Mouse (Mus musculus) midbrain, embryonic 15.5 days (tissue): ENCODE measurements around the gene Pld3. TPM values are rescaled to one million over a fixed set of nuclear protein-coding genes. Genes with fewer than 3 reads are reported as not detected.

Experiments used
- ATAC-seq: fragments of 200-750 bp; cut with Nextera tagmentation; replicated peaks from 2 replicates; pipeline ENCODE4 v1.8.0; 2017; ENCODE audit warnings: moderate TSS enrichment
- H3K27ac ChIP-seq: fragments of 300-500 bp; sonication (generic); 2 replicates; pipeline ENCODE4 v1.5.1; 2015; ENCODE audit warnings: mild to moderate bottlenecking, inconsistent platforms
- H3K27me3 ChIP-seq: fragments of 300-500 bp; sonication (generic); replicated peaks from 2 replicates; pipeline ENCODE4 v1.6.1; 2015; ENCODE audit warnings: inconsistent platforms
- H3K36me3 ChIP-seq: fragments of 300-500 bp; sonication (generic); replicated peaks from 2 replicates; pipeline ENCODE4 v1.6.1; 2015; ENCODE audit warnings: inconsistent platforms
- H3K4me1 ChIP-seq: fragments of 300-500 bp; sonication (generic); 2 replicates; pipeline ENCODE4 v1.6.1; 2015; ENCODE audit warnings: inconsistent platforms
- H3K4me2 ChIP-seq: fragments of 300-500 bp; sonication (generic); 2 replicates; pipeline ENCODE4 v1.6.1; 2015; ENCODE audit warnings: inconsistent platforms, mild to moderate bottlenecking, moderate library complexity
- H3K4me3 ChIP-seq: fragments of 300-500 bp; sonication (generic); 2 replicates; pipeline ENCODE4 v1.5.1; 2015; ENCODE audit warnings: mild to moderate bottlenecking, inconsistent platforms
- H3K9ac ChIP-seq: fragments of 300-500 bp; sonication (generic); 2 replicates; pipeline ENCODE4 v1.6.1; 2015; ENCODE audit warnings: mild to moderate bottlenecking, inconsistent platforms
- H3K9me3 ChIP-seq: fragments of 300-500 bp; sonication (generic); 2 replicates; pipeline ENCODE4 v1.6.1; 2016; ENCODE audit warnings: inconsistent platforms
- WGBS: fragments of 180-500 bp; shearing (Covaris S2); methylation state at CpG from one replicate; pipeline ENCODE4 v1.1.7; 2015; ENCODE audit warnings: mixed read lengths; 5-methylcytosine and 5-hydroxymethylcytosine counted together
- polyA plus RNA-seq: library from polyadenylated mRNA; unstranded; fragments of >200 nt; fragmentation: Nextera tagmentation; extraction: Ambion mirVana; gene quantifications from 2 replicates; pipeline ENCODE4 v1.2.1, GENCODE M21; 2015

The Pld3 gene
- polyA plus RNA-seq, 1 experiment from 2014 or later: 157 TPM

GRCm38 (mm10) chr7:27549597-27549996, 3.4 kb downstream of the Pld3 start:
- no peaks in the 10 kb centered on the region for H3K36me3 ChIP-seq
- 88% methylated on average over 6 of the region's 6 CpGs for WGBS
- no peak overlapping the region for H3K9ac ChIP-seq

DNA sequence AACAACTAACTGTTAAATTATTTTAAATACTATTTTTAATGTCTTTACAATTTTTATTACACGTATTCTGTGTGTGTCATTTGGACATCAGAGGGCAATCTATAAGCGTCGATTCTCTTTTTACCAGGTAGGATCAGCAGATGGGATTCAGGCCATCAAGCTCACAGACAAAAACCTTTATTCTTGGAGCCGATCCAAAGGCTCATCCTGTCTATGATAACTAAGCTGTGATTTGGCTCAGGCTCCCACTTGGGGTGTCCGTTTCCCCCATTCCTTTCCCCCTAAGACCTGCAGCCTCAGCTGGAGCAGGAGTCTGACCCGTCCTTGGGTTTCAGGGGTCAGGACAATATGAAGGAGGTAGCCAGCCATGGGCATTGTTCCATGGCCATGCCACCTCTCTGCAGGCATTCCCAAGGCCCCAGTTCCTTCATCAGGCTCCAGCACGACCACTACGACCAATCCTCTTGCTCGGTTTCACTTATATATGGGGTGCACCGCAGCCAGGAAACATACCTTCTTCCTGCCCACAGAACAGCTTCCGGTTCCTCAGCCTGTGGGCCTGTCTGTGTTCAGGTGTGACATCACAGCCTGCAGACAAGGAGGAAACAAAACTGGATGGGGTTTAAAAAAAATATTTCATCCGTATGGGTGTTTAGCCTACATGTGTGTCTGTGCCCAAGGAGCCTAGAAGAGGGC, 8.2 kb downstream of the Pld3 start:
- H3K9ac ChIP-seq: 0 out of 2 replicates have a peak overlapping the region, but pooled peaks have one; percentile 4
- H3K27ac ChIP-seq: no peak overlapping the region
- 84% methylated on average over 12 of the region's 12 CpGs for WGBS
- H3K4me1 ChIP-seq: peaks cover 16% of the 10 kb centered on the region
- H3K4me2 ChIP-seq: no peak overlapping the region
- ATAC-seq: no peak
- no peaks in the 10 kb centered on the region for H3K36me3 ChIP-seq
- no peaks in the 10 kb centered on the region for H3K27me3 ChIP-seq
- no peaks in the 10 kb centered on the region for H3K9me3 ChIP-seq
- no peak overlapping the region for H3K4me3 ChIP-seq

More at GRCm38 (mm10) chr7:27549597-27549996, 3.4 kb downstream of the Pld3 start:
- no peaks in the 10 kb centered on the region for H3K27me3 ChIP-seq
- no peak overlapping the region for H3K4me2 ChIP-seq
- no peaks in the 10 kb centered on the region for H3K9me3 ChIP-seq
- H3K4me3 ChIP-seq: no peak overlapping the region
- ATAC-seq: no peak
- H3K4me1 ChIP-seq: peaks cover 20% of the 10 kb centered on the region
- no peak overlapping the region for H3K27ac ChIP-seq

GRCm38 (mm10) chr7:27543851-27544250, 9.2 kb downstream of the Pld3 start:
- H3K27me3 ChIP-seq: no peaks in the 10 kb centered on the region
- peaks cover 16% of the 10 kb centered on the region for H3K4me1 ChIP-seq
- no peak overlapping the region for H3K27ac ChIP-seq
- no peaks in the 10 kb centered on the region for H3K9me3 ChIP-seq
- H3K9ac ChIP-seq: no peak overlapping the region
- ATAC-seq: no peak
- WGBS: 85% methylated on average over 4 of the region's 4 CpGs
- H3K4me2 ChIP-seq: no peak overlapping the region
- H3K4me3 ChIP-seq: no peak overlapping the region
- H3K36me3 ChIP-seq: no peaks in the 10 kb centered on the region; the same call in 1 of the 2 replicates

DNA sequence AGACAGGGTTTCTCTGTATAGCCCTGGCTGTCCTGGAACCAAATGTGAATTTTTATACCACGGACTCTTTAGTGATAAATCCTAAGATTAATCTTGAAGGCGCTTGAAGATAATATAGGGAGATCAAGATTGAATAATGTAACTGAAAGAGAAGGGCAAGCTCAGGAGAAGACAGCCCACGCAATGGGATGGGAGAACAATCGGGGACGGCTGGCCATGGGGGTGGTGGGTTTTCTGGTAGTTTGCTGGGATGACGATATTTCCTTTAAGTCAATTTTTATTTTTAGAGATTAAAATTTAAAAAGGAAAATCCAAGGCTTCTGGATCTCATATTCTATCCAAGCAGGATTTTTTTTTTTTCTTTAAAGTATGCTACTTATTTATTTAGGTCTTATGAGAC, 10.0 kb downstream of the Pld3 start:
- Histone ChIP-seq H3K4me1 (peaks cover 16% of the 10 kb centered on the region), H3K27ac (peak overlapping the region; percentile 25; the same call in 1 of the 2 replicates), H3K27me3 (no peaks in the 10 kb centered on the region), H3K36me3 (no peaks in the 10 kb centered on the region; the same call in 1 of the 2 replicates), H3K9ac (peak overlapping the region; percentile 59), H3K4me3 (peak overlapping the region; percentile 59), H3K9me3 (no peaks in the 10 kb centered on the region), H3K4me2 (peak overlapping the region; percentile 75)
- WGBS: 54% methylated on average over 6 of the region's 6 CpGs
- peak; percentile 16; the same call in 1 of the 2 replicates for ATAC-seq

GRCm38 (mm10) chr7:27542392-27543033, 10.5 kb downstream of the Pld3 start:
- H3K4me3 ChIP-seq: peak overlapping the region; percentile 59
- H3K27ac ChIP-seq: peak overlapping the region; percentile 25; the same call in 1 of the 2 replicates

DNA sequence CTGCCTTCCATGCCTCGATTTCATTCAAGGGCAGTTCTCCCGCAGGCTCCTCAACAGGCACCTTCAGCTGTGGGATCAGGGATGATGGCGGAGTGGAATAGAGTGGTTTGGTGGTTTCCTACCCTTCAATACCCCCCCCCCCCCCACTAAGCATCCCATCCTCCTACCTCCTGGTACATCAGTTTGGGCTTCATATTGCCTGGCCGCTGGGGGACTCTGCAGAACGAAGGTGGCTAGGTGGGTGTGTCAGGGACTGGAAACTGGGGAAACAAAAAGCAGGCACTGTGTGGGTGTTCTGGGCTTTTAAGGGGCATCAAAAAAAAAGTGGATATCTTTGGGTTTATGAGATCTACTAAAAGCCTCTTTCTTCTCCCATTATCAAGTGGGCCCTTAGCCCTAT, 11.1 kb downstream of the Pld3 start:
- Histone ChIP-seq H3K36me3 (peaks cover 7% of the 10 kb centered on the region), H3K4me2 (peak overlapping the region; percentile 75), H3K27me3 (no peaks in the 10 kb centered on the region), H3K9me3 (no peaks in the 10 kb centered on the region), H3K27ac (no peak overlapping the region), H3K4me1 (peaks cover 16% of the 10 kb centered on the region), H3K9ac (peak overlapping the region; percentile 59), H3K4me3 (peak overlapping the region; percentile 59)
- 68% methylated on average over 5 of the region's 5 CpGs for WGBS
- peak; percentile 9 for ATAC-seq

More at GRCm38 (mm10) chr7:27542392-27543033, 10.5 kb downstream of the Pld3 start:
- H3K36me3 ChIP-seq: peaks cover 2% of the 10 kb centered on the region
- H3K9ac ChIP-seq: peak overlapping the region; percentile 59
- no peaks in the 10 kb centered on the region for H3K9me3 ChIP-seq
- peak overlapping the region; percentile 75 for H3K4me2 ChIP-seq
- 1% methylated on average over 30 of the region's 30 CpGs for WGBS
- peak; percentile 95 for ATAC-seq
- peaks cover 16% of the 10 kb centered on the region for H3K4me1 ChIP-seq
- H3K27me3 ChIP-seq: no peaks in the 10 kb centered on the region

GRCm38 (mm10) chr7:27541431-27541830, 11.6 kb downstream of the Pld3 start:
- Histone ChIP-seq H3K9ac (no peak overlapping the region), H3K36me3 (peaks cover 9% of the 10 kb centered on the region), H3K9me3 (no peaks in the 10 kb centered on the region), H3K27me3 (no peaks in the 10 kb centered on the region), H3K4me1 (peaks cover 16% of the 10 kb centered on the region), H3K4me3 (peak overlapping the region; percentile 59), H3K27ac (no peak overlapping the region), H3K4me2 (peak overlapping the region; percentile 75)
- ATAC-seq: peak; percentile 37
- WGBS: 57% methylated on average over 16 of the region's 16 CpGs

- Histone ChIP-seq H3K36me3 (peaks cover 14% of the 10 kb centered on the region), H3K9me3 (no peaks in the 10 kb centered on the region), H3K27ac (no peak overlapping the region), H3K9ac (no peak overlapping the region), H3K4me2 (no peak overlapping the region), H3K4me1 (peaks cover 16% of the 10 kb centered on the region), H3K27me3 (no peaks in the 10 kb centered on the region), H3K4me3 (no peak overlapping the region)
- ATAC-seq: no peak
- 87% methylated on average over 6 of the region's 6 CpGs for WGBS
Observed at GRCm38 (mm10) chr7:27540935-27541334, 12.1 kb downstream of the Pld3 start.

DNA sequence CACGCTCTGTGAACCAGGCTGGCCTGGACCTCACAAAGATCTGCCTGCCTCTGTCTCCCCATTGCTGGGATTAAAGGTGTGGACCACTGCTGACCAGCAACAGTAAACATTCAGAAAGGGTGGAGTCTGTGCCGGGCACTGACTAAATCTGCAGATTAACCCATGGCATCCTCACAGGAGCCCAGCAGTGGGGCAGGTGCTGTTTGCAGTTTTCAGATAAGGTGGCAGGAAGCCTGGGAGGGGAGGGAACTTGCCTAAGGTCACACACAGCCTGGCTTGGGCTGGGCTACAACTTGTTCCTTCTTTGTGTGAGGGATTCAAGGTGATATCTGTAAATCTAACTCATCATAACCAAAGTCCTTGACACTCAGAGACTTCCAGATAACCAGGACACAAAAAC, 12.5 kb downstream of the Pld3 start:
- no peak overlapping the region for H3K9ac ChIP-seq
- H3K27me3 ChIP-seq: no peaks in the 10 kb centered on the region
- H3K36me3 ChIP-seq: peaks cover 18% of the 10 kb centered on the region
- H3K27ac ChIP-seq: no peak overlapping the region
- H3K4me1 ChIP-seq: peaks cover 16% of the 10 kb centered on the region
- H3K4me3 ChIP-seq: no peak overlapping the region
- ATAC-seq: no peak
- WGBS: 89% methylated on average over 2 of the region's 2 CpGs
- no peaks in the 10 kb centered on the region for H3K9me3 ChIP-seq
- no peak overlapping the region for H3K4me2 ChIP-seq

- H3K4me2 ChIP-seq: no peak overlapping the region
- no peaks in the 10 kb centered on the region for H3K27me3 ChIP-seq
- peaks cover 16% of the 10 kb centered on the region for H3K4me1 ChIP-seq
- WGBS: 94% methylated on average over 2 of the region's 2 CpGs
- H3K4me3 ChIP-seq: no peak overlapping the region
- H3K9ac ChIP-seq: no peak overlapping the region
- no peak for ATAC-seq
- peaks cover 28% of the 10 kb centered on the region for H3K36me3 ChIP-seq
- H3K9me3 ChIP-seq: no peaks in the 10 kb centered on the region
- H3K27ac ChIP-seq: no peak overlapping the region
Observed at GRCm38 (mm10) chr7:27538797-27539196, 14.2 kb downstream of the Pld3 start.

DNA sequence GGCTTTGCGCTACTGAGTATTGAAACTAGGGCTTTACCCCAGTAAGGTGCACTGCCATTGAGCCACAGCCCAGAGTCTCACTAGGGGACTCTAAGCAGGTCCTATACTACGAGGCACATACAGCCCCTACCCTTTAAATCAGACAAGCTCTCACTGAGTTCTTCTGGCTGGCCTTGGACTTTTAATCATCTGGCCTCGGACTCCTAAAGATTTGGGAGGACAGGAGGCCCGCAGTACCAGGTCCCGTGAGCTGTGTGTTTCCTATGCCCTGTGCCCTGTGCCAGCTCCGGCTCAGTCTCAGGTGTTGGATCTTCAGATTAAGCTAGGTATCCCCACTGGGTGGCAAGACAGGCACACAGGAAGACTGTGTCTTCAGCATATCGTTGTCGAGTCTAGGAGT, 15.0 kb downstream of the Pld3 start:
- no peak for ATAC-seq
- Histone ChIP-seq H3K4me2 (no peak overlapping the region), H3K27me3 (no peaks in the 10 kb centered on the region), H3K9ac (no peak overlapping the region), H3K4me3 (no peak overlapping the region), H3K36me3 (peaks cover 33% of the 10 kb centered on the region), H3K4me1 (peaks cover 16% of the 10 kb centered on the region), H3K27ac (no peak overlapping the region), H3K9me3 (no peaks in the 10 kb centered on the region)
- WGBS: 92% methylated on average over 8 of the region's 8 CpGs

- WGBS: 94% methylated on average over 6 of the region's 6 CpGs
- Histone ChIP-seq H3K27me3 (no peaks in the 10 kb centered on the region), H3K9ac (no peak overlapping the region), H3K9me3 (no peaks in the 10 kb centered on the region), H3K4me1 (peaks cover 9% of the 10 kb centered on the region), H3K4me2 (no peak overlapping the region), H3K36me3 (peaks cover 43% of the 10 kb centered on the region), H3K27ac (no peak overlapping the region), H3K4me3 (no peak overlapping the region)
- ATAC-seq: no peak
Observed at GRCm38 (mm10) chr7:27536618-27537017, 16.4 kb downstream of the Pld3 start.
